Mouse (Mus musculus): ENCODE data around the gene Abcf1.
A peak's percentile ranks its signal among the peaks of the same experiment; 100 is the strongest.

- TF ChIP-seq TAL1 (IDR thresholded peaks at IDR 0.05; ENCODE audit: low read length) (peak; percentile 87), EP300 (IDR thresholded peaks at IDR 0.05; ENCODE audit: low read depth in 1 of 2, low read length in 2 of 2) (peak; percentile 94 to 95), GATA1 (IDR thresholded peaks at IDR 0.05; ENCODE audit: low read depth, low read length) (peak; percentile 99), CTCF (IDR thresholded peaks at IDR 0.05 in 2 of 3, conservative IDR thresholded peaks at IDR 0.05 in 1 of 3; ENCODE audit: control insufficient read depth in 1 of 3, insufficient read depth in 1 of 3, low read depth in 2 of 3, low read length in 3 of 3, poor library complexity in 1 of 3, severe bottlenecking in 1 of 3) (no peak)
These were observed 42.1 kb downstream of the Abcf1 start for GRCm38 (mm10) chr17:35927471-35927870.

All from MEL (cell line).